Mouse (Mus musculus): ENCODE measurements around the gene Ebi3.
A peak's percentile ranks its signal among the peaks of the same experiment; 100 is the strongest.

The Ebi3 gene

DNA sequence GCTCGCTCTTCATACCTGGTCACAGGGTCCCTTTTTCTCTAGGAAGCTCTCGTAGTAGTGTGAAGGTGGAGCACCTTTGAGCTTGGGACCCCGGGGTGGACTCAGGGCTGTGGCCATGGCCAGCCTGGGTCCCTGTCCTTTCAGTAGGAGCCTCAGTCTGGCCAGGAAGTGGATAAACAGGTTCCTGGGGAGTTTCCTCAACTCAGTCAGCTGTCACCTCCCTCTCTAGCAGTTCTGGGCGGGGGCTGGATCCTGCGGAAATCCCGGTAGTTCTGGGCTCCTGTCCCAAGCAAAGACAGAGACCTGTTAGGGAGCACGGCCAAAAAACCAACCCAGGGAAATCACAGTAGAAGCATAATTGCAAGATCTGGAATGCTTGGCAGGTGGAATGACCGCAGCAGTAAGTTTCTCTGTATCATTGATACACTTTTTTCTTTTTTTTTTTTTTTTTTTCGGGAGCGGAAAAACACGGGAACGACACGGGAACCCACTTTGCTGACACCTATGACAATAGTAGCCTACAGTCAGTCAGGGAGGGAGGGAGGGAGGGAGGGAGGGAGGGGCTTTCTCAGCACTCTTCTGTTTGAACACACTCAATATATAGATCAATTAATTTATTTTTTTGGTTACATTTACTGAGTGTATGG, 53.1 kb downstream of the Ebi3 start, which contains the start of the genes Stap2 and Mpnd:
Gene Stap2, minus strand, starts transcription at position 170 of the 647 bp plus-strand sequence.
Gene Mpnd, plus strand, starts transcription at position 297 of the 647 bp plus-strand sequence.
- peak; percentile 58 to 68 for DNase-seq

All from kidney, adult 8-10 months (tissue).